Mouse (Mus musculus) myocyte (in vitro differentiated cells): Measurements from ENCODE around the gene Med12.

ENCODE experiments used
- CEBPB ChIP-seq: IDR thresholded peaks from 2 replicates; pipeline ENCODE4 v1.6.1; 2011; ENCODE audit warnings: mild to moderate bottlenecking, moderate library complexity; ENCODE audit not compliant: poor library complexity, insufficient read depth, severe bottlenecking
- E2F4 ChIP-seq: IDR thresholded peaks from one replicate; pipeline ENCODE4 v1.6.1; 2011; ENCODE audit warnings: mild to moderate bottlenecking, control low read depth, moderate library complexity; ENCODE audit not compliant: insufficient read depth
- MAX ChIP-seq: IDR thresholded peaks from one replicate; pipeline ENCODE4 v1.6.1; 2011; ENCODE audit warnings: low read depth, mild to moderate bottlenecking, control low read depth
- MYOD1 ChIP-seq, 3 experiments: IDR thresholded peaks; one replicate each; pipeline ENCODE4 v1.6.1; 2011; ENCODE audit warnings: control low read depth in 2 of 3, low read depth in 2 of 3, mild to moderate bottlenecking in 2 of 3, moderate library complexity in 1 of 3; ENCODE audit not compliant: insufficient read length in 2 of 3, control insufficient read depth in 1 of 3
- MYOG ChIP-seq, 3 experiments: IDR thresholded peaks; one replicate each; pipeline ENCODE4 v1.6.1; 2011; ENCODE audit warnings: control low read depth in 2 of 3, low read depth in 2 of 3, mild to moderate bottlenecking in 2 of 3; ENCODE audit not compliant: insufficient read length in 2 of 3, control insufficient read depth in 1 of 3, insufficient read depth in 1 of 3
- POLR2A ChIP-seq: IDR thresholded peaks from one replicate; pipeline ENCODE4 v1.6.1; 2011; ENCODE audit warnings: low read depth, mild to moderate bottlenecking, control low read depth, moderate library complexity; ENCODE audit not compliant: insufficient read length
- POLR2AphosphoS2 ChIP-seq: IDR thresholded peaks from one replicate; pipeline ENCODE4 v1.6.1; 2011; ENCODE audit warnings: low read depth, control low read depth; ENCODE audit not compliant: insufficient read length
- REST ChIP-seq: IDR thresholded peaks from one replicate; pipeline ENCODE4 v1.6.1; 2011; ENCODE audit warnings: mild to moderate bottlenecking, control low read depth, moderate library complexity; ENCODE audit not compliant: insufficient read depth, insufficient read length
- SRF ChIP-seq: IDR thresholded peaks from one replicate; pipeline ENCODE4 v1.6.1; 2011; ENCODE audit warnings: low read depth; ENCODE audit not compliant: control insufficient read depth, insufficient read length
- TCF12 ChIP-seq: IDR thresholded peaks from one replicate; pipeline ENCODE4 v1.6.1; 2011; ENCODE audit warnings: mild to moderate bottlenecking, control low read depth; ENCODE audit not compliant: poor library complexity, insufficient read depth, severe bottlenecking
- TCF3 ChIP-seq: IDR thresholded peaks from one replicate; pipeline ENCODE4 v1.6.1; 2011; ENCODE audit warnings: low read depth, control low read depth; ENCODE audit not compliant: insufficient read length
- USF1 ChIP-seq: IDR thresholded peaks from one replicate; pipeline ENCODE4 v1.6.1; 2011; ENCODE audit warnings: low read depth, mild to moderate bottlenecking, control low read depth, moderate library complexity

DNA sequence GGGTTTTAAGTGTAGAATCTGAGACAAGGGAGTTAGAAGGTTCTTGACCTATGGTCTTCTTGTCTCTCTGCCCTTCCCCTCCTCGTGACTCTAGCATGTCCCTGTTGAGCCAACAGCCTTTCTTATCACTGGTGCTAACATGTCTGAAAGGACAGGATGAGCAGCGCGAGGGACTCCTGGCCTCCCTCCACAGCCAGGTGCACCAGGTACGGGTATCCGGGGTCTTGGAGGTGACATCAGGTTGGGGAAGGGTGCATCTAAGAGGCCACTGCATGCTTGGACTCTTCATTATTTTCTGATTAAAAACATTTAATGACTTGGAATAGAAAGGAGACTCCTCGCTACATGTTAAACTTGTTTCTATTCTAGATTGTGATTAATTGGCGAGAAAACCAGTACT, 15.2 kb downstream of the Med12 start:
- no peak for TF ChIP-seq POLR2AphosphoS2
- TF ChIP-seq MAX: no peak
- TF ChIP-seq MYOG (IDR thresholded peaks at IDR 0.05; ENCODE audit: control insufficient read depth in 1 of 3, insufficient read depth in 1 of 3, insufficient read length in 2 of 3, low read depth in 2 of 3): no peak
- no peak for TF ChIP-seq TCF12
- TF ChIP-seq E2F4: no peak
- no peak for TF ChIP-seq POLR2A
- TF ChIP-seq CEBPB: no peak
- no peak for TF ChIP-seq SRF
- TF ChIP-seq USF1: no peak
- no peak for TF ChIP-seq TCF3
- TF ChIP-seq MYOD1 (IDR thresholded peaks at IDR 0.05; ENCODE audit: control insufficient read depth in 1 of 3, insufficient read length in 2 of 3, low read depth in 2 of 3): no peak
- no peak for TF ChIP-seq REST
